Mouse (Mus musculus) T-cell, adult 66 days (primary cell): ENCODE data around the gene Olfr1277. TPM values are rescaled to one million over a fixed set of nuclear protein-coding genes. Genes with fewer than 3 reads are reported as not detected.

Experiments used
- total RNA-seq, 2 experiments: library from RNA; stranded (reverse); gene quantifications; 3 replicates in 1 of 2; 4 replicates in 1 of 2; pipeline ENCODE4 v1.2.4; 2023

The Olfr1277 gene
- not detected for total RNA-seq

GRCm38 (mm10) chr2:111274006-111274405, at the start of gene Olfr1277:
Gene Olfr1277 (minus strand): TSS chr2:111274106.

GRCm38 (mm10) chr2:111313717-111314116, 39.8 kb upstream of the Olfr1277 start, which contains the start of gene Olfr1280:
Gene Olfr1280 (plus strand): TSS chr2:111314017.

GRCm38 (mm10) chr2:111300374-111300773, 26.5 kb upstream of the Olfr1277 start, which contains the start of gene Olfr1279:
Gene Olfr1279 (plus strand): TSS chr2:111300635.

GRCm38 (mm10) chr2:111289836-111290235, 15.9 kb upstream of the Olfr1277 start, which contains the start of gene Olfr1278:
Gene Olfr1278 (plus strand): TSS chr2:111290136.

GRCm38 (mm10) chr2:111254216-111254615, 19.7 kb downstream of the Olfr1277 start, which contains the start of gene Olfr1276:
Gene Olfr1276 (plus strand): TSS chr2:111254516.

GRCm38 (mm10) chr2:111235186-111235585, 38.7 kb downstream of the Olfr1277 start, which contains the start of gene Olfr1275:
Gene Olfr1275 (minus strand): TSS chr2:111235286.

GRCm38 (mm10) chr2:111229502-111229901, 44.4 kb downstream of the Olfr1277 start, which contains the start of gene 4930430A15Rik:
Gene 4930430A15Rik (minus strand): TSS chr2:111229602.

Other genes with a start within 250 kb of the Olfr1277 start
- gene Gm13941, start 168.1 kb downstream of the Olfr1277 start, total RNA-seq, result not detected
- gene Gm15130, start 121.2 kb downstream of the Olfr1277 start, total RNA-seq, result not detected
- not detected for gene 4930430A15Rik, start 44.5 kb downstream of the Olfr1277 start, total RNA-seq
- not detected for gene Olfr1275, start 38.8 kb downstream of the Olfr1277 start, total RNA-seq
- not detected for gene Olfr1276, start 19.6 kb downstream of the Olfr1277 start, total RNA-seq
- not detected for gene Olfr1278, start 16.0 kb upstream of the Olfr1277 start, total RNA-seq
- not detected for gene Olfr1279, start 26.5 kb upstream of the Olfr1277 start, total RNA-seq
- gene Olfr1280, start 39.9 kb upstream of the Olfr1277 start, total RNA-seq, result not detected
- gene Olfr1281, start 52.4 kb upstream of the Olfr1277 start, total RNA-seq, result not detected
- not detected for gene Olfr1282, start 62.0 kb upstream of the Olfr1277 start, total RNA-seq
- not detected for gene Olfr1283, start 92.7 kb upstream of the Olfr1277 start, total RNA-seq
- gene Olfr1284, start 101.4 kb upstream of the Olfr1277 start, total RNA-seq, result not detected
- gene Olfr1286, start 149.0 kb upstream of the Olfr1277 start, total RNA-seq, result not detected
- gene Olfr1287, start 175.0 kb upstream of the Olfr1277 start, total RNA-seq, result not detected
- not detected for gene Olfr1288, start 200.0 kb upstream of the Olfr1277 start, total RNA-seq
- not detected for gene Olfr1289, start 206.7 kb upstream of the Olfr1277 start, total RNA-seq
- gene Olfr1290, start 219.7 kb upstream of the Olfr1277 start, total RNA-seq, result not detected
- gene Olfr1291-ps1, start 223.1 kb upstream of the Olfr1277 start, total RNA-seq, result not detected